Mouse (Mus musculus): ENCODE results near the gene Wdfy3.
A peak's percentile ranks its signal among the peaks of the same experiment; 100 is the strongest.
"Not testable (repeated sequence)": the region's sequence is repeated elsewhere in the genome, so short reads cannot be mapped to it uniquely, and the experiment has no call there.

Wdfy3 gene

GRCm38 (mm10) chr5:101887989-101888388 lies 181.7 kb downstream of the Wdfy3 start:
- no peak for DNase-seq (ENCODE audit: low spot score)

GRCm38 (mm10) chr5:101885039-101885438 lies 184.7 kb downstream of the Wdfy3 start:
- no peak for DNase-seq (ENCODE audit: low spot score)

- no peak for DNase-seq (ENCODE audit: low spot score)
Observed at GRCm38 (mm10) chr5:101882191-101882590, 187.5 kb downstream of the Wdfy3 start.

- DNase-seq (ENCODE audit: low spot score) = no peak
Observed at GRCm38 (mm10) chr5:101879914-101880313, 189.8 kb downstream of the Wdfy3 start.

- DNase-seq (ENCODE audit: low spot score) = no peak
Observed at GRCm38 (mm10) chr5:101878403-101878802, 191.3 kb downstream of the Wdfy3 start.

GRCm38 (mm10) chr5:101876185-101876584 lies 193.5 kb downstream of the Wdfy3 start:
- DNase-seq (ENCODE audit: low spot score) = no peak

- no peak for DNase-seq (ENCODE audit: low spot score)
Observed at GRCm38 (mm10) chr5:101866722-101867121, 203.0 kb downstream of the Wdfy3 start.

- no peak for DNase-seq (ENCODE audit: low spot score)
Observed at GRCm38 (mm10) chr5:101863946-101864345, 205.8 kb downstream of the Wdfy3 start.

- no peak for DNase-seq (ENCODE audit: low spot score)
Observed at GRCm38 (mm10) chr5:101862651-101863050, 207.1 kb downstream of the Wdfy3 start.

GRCm38 (mm10) chr5:101861786-101862571 lies 207.7 kb downstream of the Wdfy3 start:
- no peak for DNase-seq (ENCODE audit: low spot score)

GRCm38 (mm10) chr5:101858891-101859436 lies 210.8 kb downstream of the Wdfy3 start:
- DNase-seq (ENCODE audit: low spot score) = no peak

- no peak for DNase-seq (ENCODE audit: low spot score)
Observed at GRCm38 (mm10) chr5:101855475-101855874, 214.2 kb downstream of the Wdfy3 start.

GRCm38 (mm10) chr5:101854667-101855066 lies 215.1 kb downstream of the Wdfy3 start:
- DNase-seq (ENCODE audit: low spot score) = no peak

GRCm38 (mm10) chr5:101854100-101854499 lies 215.6 kb downstream of the Wdfy3 start:
- peak; percentile 65 for DNase-seq (ENCODE audit: low spot score)

GRCm38 (mm10) chr5:101852116-101852680 lies 217.5 kb downstream of the Wdfy3 start:
- DNase-seq (ENCODE audit: low spot score) = no peak

- DNase-seq (ENCODE audit: low spot score) = no peak
Observed at GRCm38 (mm10) chr5:101851133-101851532, 218.6 kb downstream of the Wdfy3 start.

GRCm38 (mm10) chr5:101847762-101848161 lies 222.0 kb downstream of the Wdfy3 start:
- no peak for DNase-seq (ENCODE audit: low spot score)

- DNase-seq (ENCODE audit: low spot score) = no peak
Observed at GRCm38 (mm10) chr5:101847323-101847722, 222.4 kb downstream of the Wdfy3 start.

- DNase-seq (ENCODE audit: low spot score) = peak; percentile 50
Observed at GRCm38 (mm10) chr5:101845930-101846329, 223.8 kb downstream of the Wdfy3 start.

GRCm38 (mm10) chr5:101845011-101845410 lies 224.7 kb downstream of the Wdfy3 start:
- DNase-seq (ENCODE audit: low spot score) = no peak

- DNase-seq (ENCODE audit: low spot score) = no peak
Observed at GRCm38 (mm10) chr5:101840476-101840875, 229.2 kb downstream of the Wdfy3 start.

GRCm38 (mm10) chr5:101837605-101838004 lies 232.1 kb downstream of the Wdfy3 start:
- DNase-seq (ENCODE audit: low spot score) = not testable (repeated sequence)

- no peak for DNase-seq (ENCODE audit: low spot score)
Observed at GRCm38 (mm10) chr5:101836221-101836620, 233.5 kb downstream of the Wdfy3 start.

Measured in yolk sac, embryonic 10.5 days (tissue).